ENCODE assay signal across 8 mouse cellular contexts in the genomic region with DNA sequence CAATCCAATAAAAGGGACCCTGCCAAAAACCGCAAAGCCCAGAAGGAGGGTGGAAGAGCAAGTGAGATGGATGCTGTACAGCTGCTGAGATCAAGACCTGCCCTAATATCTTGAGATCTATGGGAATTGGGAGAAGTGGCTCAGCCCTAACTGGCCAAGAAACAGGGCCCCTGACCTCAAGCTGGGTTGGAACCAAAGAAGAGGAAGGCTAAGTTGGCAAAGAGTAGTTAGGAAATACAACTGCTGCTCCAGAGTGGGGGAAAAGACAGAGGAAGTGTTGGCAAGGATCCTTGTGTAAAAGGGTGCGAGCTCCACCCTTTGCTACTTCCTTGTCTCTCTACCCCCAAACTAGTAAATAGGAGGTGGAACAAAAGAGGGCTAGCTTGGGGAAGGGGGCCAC. TPM values are rescaled to one million over a fixed set of nuclear protein-coding genes. Genes with fewer than 3 reads are reported as not detected.
DNase-seq lines count a peak whose midpoint lies in the region; ATAC-seq and TF ChIP-seq lines count a peak whose summit lies in the region.

No protein-coding gene starts in this region.

- H3K9me3 ChIP-seq in E14TG2a.4 (ENCODE audit: low read length) = no peaks in the 10 kb centered on the region
- no peaks in the 10 kb centered on the region for H3K9me3 ChIP-seq in kidney, embryonic 16.5 days (ENCODE audit: low read length)

- H3K4me2 ChIP-seq in kidney, embryonic 16.5 days (replicated peaks; ENCODE audit: low read depth, low read length) = peak overlapping the region; percentile 56

- H3K36me3 ChIP-seq in E14TG2a.4 (ENCODE audit: insufficient read depth, low read length) (peaks cover 57% of the 10 kb centered on the region), macrophage (ENCODE audit: inconsistent target) (0 out of 2 replicates have a peak, but pooled peaks cover 19% of the 10 kb centered on the region)
- H3K36me3 ChIP-seq in kidney, embryonic 16.5 days (ENCODE audit: insufficient read depth, low read length) = peaks cover 41% of the 10 kb centered on the region

- no peak for DNase-seq in thymus, postnatal 4 days
- DNase-seq in yolk sac, embryonic 10.5 days (ENCODE audit: low spot score) = no peak
- no peak for DNase-seq in left cerebral cortex, postnatal 10 days (ENCODE audit: extremely low spot score in 1 of 2, low spot score in 2 of 2)

- no peak for TF ChIP-seq CTCF in E14TG2a.4 (conservative IDR thresholded peaks at IDR 0.05; ENCODE audit: low read length)
- TF ChIP-seq CTCF in embryonic fibroblast, embryonic 13.5 days (IDR thresholded peaks at IDR 0.05; ENCODE audit: borderline replicate concordance, insufficient read depth, low read length) = no peak

- H3K4me3 ChIP-seq in E14TG2a.4 (replicated peaks; ENCODE audit: low read length) (peak overlapping the region; percentile 86), macrophage (ENCODE audit: inconsistent target) (no peak overlapping the region; the same call in 1 of the 2 replicates)
- peak overlapping the region; percentile 94 for H3K4me3 ChIP-seq in embryonic fibroblast, embryonic 13.5 days (ENCODE audit: insufficient read depth, low read length)
- H3K4me3 ChIP-seq in kidney, embryonic 16.5 days (ENCODE audit: low read length) = peak overlapping the region; percentile 60

- peaks cover 31% of the 10 kb centered on the region for H3K4me1 ChIP-seq in E14TG2a.4 (replicated peaks; ENCODE audit: low read depth, low read length)
- no peaks in the 10 kb centered on the region; the same call in 1 of the 2 replicates for H3K4me1 ChIP-seq in embryonic fibroblast, embryonic 13.5 days (ENCODE audit: control insufficient read depth, insufficient read depth, low read length)
- peaks cover 8% of the 10 kb centered on the region for H3K4me1 ChIP-seq in kidney, embryonic 16.5 days (ENCODE audit: insufficient read depth, low read length)

- ATAC-seq in kidney, embryonic 16.5 days (ENCODE audit: low FRiP score, low TSS enrichment) = no peak
- ATAC-seq in frontal cortex, adult (ENCODE audit: low TSS enrichment) = no peak

- TF ChIP-seq POLR2A in embryonic fibroblast, embryonic 13.5 days (IDR thresholded peaks at IDR 0.05; ENCODE audit: low read depth, low read length) = no peak

- 82% methylated on average over 2 of the region's 2 CpGs for WGBS in kidney, embryonic 16.5 days
- WGBS in macrophage (ENCODE audit: missing documents) = 71% methylated on average over 2 of the region's 2 CpGs

- intact Hi-C loops in left cerebral cortex, postnatal 10 days (cut with DNase I) = loop anchor here (10.0 kb wide), 1 partner anchor 279 kb away; the partner anchor contains the start of gene Hcfc1

- peaks cover 54% of the 10 kb centered on the region for H3K79me2 ChIP-seq in macrophage (ENCODE audit: inconsistent target)

- peak overlapping the region; percentile 78 for H3K9ac ChIP-seq in kidney, embryonic 16.5 days (replicated peaks; ENCODE audit: low read length)

- H3K27me3 ChIP-seq in E14TG2a.4 (ENCODE audit: insufficient read depth, low read length) = no peaks in the 10 kb centered on the region
- H3K27me3 ChIP-seq in kidney, embryonic 16.5 days (ENCODE audit: insufficient read depth, low read length) = no peaks in the 10 kb centered on the region; the same call in 1 of the 2 replicates

- peak overlapping the region; percentile 95 for H3K27ac ChIP-seq in embryonic fibroblast, embryonic 13.5 days (ENCODE audit: insufficient read depth, low read length)
- no peak overlapping the region for H3K27ac ChIP-seq in kidney, embryonic 16.5 days (ENCODE audit: low read length)
- peak overlapping the region; percentile 88 for H3K27ac ChIP-seq in macrophage

RNA-seq across cellular contexts. Expression of gene Flna, which starts 6.2 kb away (rescaled TPM):
- polyA plus RNA-seq in embryonic fibroblast, embryonic 13.5 days (2011; ENCODE audit: insufficient read length, low read depth, missing spikeins) = 1,955 and 2,266 TPM in 2 replicates
- 331 and 364 TPM in 2 replicates for polyA plus RNA-seq in kidney, embryonic 16.5 days (2015; fragmentation: Nextera tagmentation; extraction: Ambion mirVana)
- 1,000 to 10,000 TPM in 11 of 26 experiments, 100 to 1,000 TPM in 15; 366 to 2,144 (median 988) TPM for total RNA-seq in macrophage (2018; cell fraction: chromatin; rRNA removed)
- total RNA-seq in macrophage (2018; cell fraction: cytosol; rRNA removed) = 100 to 1,000 TPM; 108 to 279 (median 202) TPM
- total RNA-seq in macrophage (2018; cell fraction: nucleus; rRNA removed) = 100 to 1,000 TPM; 241 to 770 (median 447) TPM
- 167 to 435 TPM (median 388 TPM) in 3 replicates for polyA plus RNA-seq in macrophage (2018)
- total RNA-seq in left cerebral cortex, postnatal 10 days (2021) = 100 to 1,000 TPM; 199 to 211 TPM

RNA-seq across cellular contexts. Expression of gene Emd, which starts 11.1 kb away (rescaled TPM):
- 195 and 206 TPM in 2 replicates for polyA plus RNA-seq in embryonic fibroblast, embryonic 13.5 days (2011; ENCODE audit: insufficient read length, low read depth, missing spikeins)
- 25.6 and 26.5 TPM in 2 replicates for polyA plus RNA-seq in kidney, embryonic 16.5 days (2015; fragmentation: Nextera tagmentation; extraction: Ambion mirVana)
- 10 to 100 TPM in 25 of 26 experiments, 1 to 10 TPM in 1; 9.1 to 69.1 (median 18.4) TPM for total RNA-seq in macrophage (2018; cell fraction: chromatin; rRNA removed)
- total RNA-seq in macrophage (2018; cell fraction: cytosol; rRNA removed) = 10 to 100 TPM; 30.4 to 48.0 (median 40.3) TPM
- total RNA-seq in macrophage (2018; cell fraction: nucleus; rRNA removed) = 10 to 100 TPM; 13.8 to 54.6 (median 22.3) TPM
- 35.7 to 94.2 TPM (median 47.2 TPM) in 3 replicates for polyA plus RNA-seq in macrophage (2018)
- total RNA-seq in left cerebral cortex, postnatal 10 days (2021) = 10 to 100 TPM; 43.9 to 44.4 TPM

RNA-seq across cellular contexts. Expression of gene Rpl10, which starts 27.2 kb away (rescaled TPM):
- 311 and 352 TPM in 2 replicates for polyA plus RNA-seq in embryonic fibroblast, embryonic 13.5 days (2011; ENCODE audit: insufficient read length, low read depth, missing spikeins)
- polyA plus RNA-seq in kidney, embryonic 16.5 days (2015; fragmentation: Nextera tagmentation; extraction: Ambion mirVana) = 610 and 782 TPM in 2 replicates
- total RNA-seq in macrophage (2018; cell fraction: chromatin; rRNA removed) = 100 to 1,000 TPM; 240 to 849 (median 429) TPM
- total RNA-seq in macrophage (2018; cell fraction: cytosol; rRNA removed) = 1,000 to 10,000 TPM in 25 of 26 experiments, 100 to 1,000 TPM in 1; 953 to 2,648 (median 1,502) TPM
- total RNA-seq in macrophage (2018; cell fraction: nucleus; rRNA removed) = 100 to 1,000 TPM; 320 to 785 (median 447) TPM
- polyA plus RNA-seq in macrophage (2018) = 1,104 to 3,117 TPM (median 2,186 TPM) in 3 replicates
- 100 to 1,000 TPM; 150 to 215 TPM for total RNA-seq in left cerebral cortex, postnatal 10 days (2021)

RNA-seq across cellular contexts. Expression of gene Taz, which starts 38.3 kb away (rescaled TPM):
- 43.2 and 52.9 TPM in 2 replicates for polyA plus RNA-seq in embryonic fibroblast, embryonic 13.5 days (2011; ENCODE audit: insufficient read length, low read depth, missing spikeins)
- polyA plus RNA-seq in kidney, embryonic 16.5 days (2015; fragmentation: Nextera tagmentation; extraction: Ambion mirVana) = 97.2 and 103 TPM in 2 replicates
- 100 to 1,000 TPM; 104 to 317 (median 236) TPM for total RNA-seq in macrophage (2018; cell fraction: chromatin; rRNA removed)
- 10 to 100 TPM; 25.9 to 47.8 (median 34.0) TPM for total RNA-seq in macrophage (2018; cell fraction: cytosol; rRNA removed)
- total RNA-seq in macrophage (2018; cell fraction: nucleus; rRNA removed) = 100 to 1,000 TPM in 17 of 26 experiments, 10 to 100 TPM in 9; 72.1 to 202 (median 116) TPM
- 20.9 to 53.4 TPM (median 35.7 TPM) in 3 replicates for polyA plus RNA-seq in macrophage (2018)
- 10 to 100 TPM; 56.1 to 56.3 TPM for total RNA-seq in left cerebral cortex, postnatal 10 days (2021)

RNA-seq across cellular contexts. Expression of gene Dnase1l1, which starts 38.7 kb away (rescaled TPM):
- polyA plus RNA-seq in embryonic fibroblast, embryonic 13.5 days (2011; ENCODE audit: insufficient read length, low read depth, missing spikeins) = 8.0 and 12.1 TPM in 2 replicates
- 13.4 and 15.5 TPM in 2 replicates for polyA plus RNA-seq in kidney, embryonic 16.5 days (2015; fragmentation: Nextera tagmentation; extraction: Ambion mirVana)
- 100 to 1,000 TPM in 22 of 26 experiments, 10 to 100 TPM in 4; 60.1 to 434 (median 170) TPM for total RNA-seq in macrophage (2018; cell fraction: chromatin; rRNA removed)
- total RNA-seq in macrophage (2018; cell fraction: cytosol; rRNA removed) = 100 to 1,000 TPM in 14 of 26 experiments, 10 to 100 TPM in 12; 66.9 to 209 (median 135) TPM
- 100 to 1,000 TPM in 25 of 26 experiments, 10 to 100 TPM in 1; 63.1 to 361 (median 189) TPM for total RNA-seq in macrophage (2018; cell fraction: nucleus; rRNA removed)
- 142 to 185 TPM (median 160 TPM) in 3 replicates for polyA plus RNA-seq in macrophage (2018)
- 1 to 10 TPM; 2.7 to 3.2 TPM for total RNA-seq in left cerebral cortex, postnatal 10 days (2021)
